Mouse (Mus musculus): ENCODE data around the gene Rreb1. TPM values are rescaled to one million over a fixed set of nuclear protein-coding genes. Genes with fewer than 3 reads are reported as not detected.

The Rreb1 gene
- polyA plus RNA-seq, 2 experiments from 2014 or later, result 3.0 to 4.9 TPM

DNA sequence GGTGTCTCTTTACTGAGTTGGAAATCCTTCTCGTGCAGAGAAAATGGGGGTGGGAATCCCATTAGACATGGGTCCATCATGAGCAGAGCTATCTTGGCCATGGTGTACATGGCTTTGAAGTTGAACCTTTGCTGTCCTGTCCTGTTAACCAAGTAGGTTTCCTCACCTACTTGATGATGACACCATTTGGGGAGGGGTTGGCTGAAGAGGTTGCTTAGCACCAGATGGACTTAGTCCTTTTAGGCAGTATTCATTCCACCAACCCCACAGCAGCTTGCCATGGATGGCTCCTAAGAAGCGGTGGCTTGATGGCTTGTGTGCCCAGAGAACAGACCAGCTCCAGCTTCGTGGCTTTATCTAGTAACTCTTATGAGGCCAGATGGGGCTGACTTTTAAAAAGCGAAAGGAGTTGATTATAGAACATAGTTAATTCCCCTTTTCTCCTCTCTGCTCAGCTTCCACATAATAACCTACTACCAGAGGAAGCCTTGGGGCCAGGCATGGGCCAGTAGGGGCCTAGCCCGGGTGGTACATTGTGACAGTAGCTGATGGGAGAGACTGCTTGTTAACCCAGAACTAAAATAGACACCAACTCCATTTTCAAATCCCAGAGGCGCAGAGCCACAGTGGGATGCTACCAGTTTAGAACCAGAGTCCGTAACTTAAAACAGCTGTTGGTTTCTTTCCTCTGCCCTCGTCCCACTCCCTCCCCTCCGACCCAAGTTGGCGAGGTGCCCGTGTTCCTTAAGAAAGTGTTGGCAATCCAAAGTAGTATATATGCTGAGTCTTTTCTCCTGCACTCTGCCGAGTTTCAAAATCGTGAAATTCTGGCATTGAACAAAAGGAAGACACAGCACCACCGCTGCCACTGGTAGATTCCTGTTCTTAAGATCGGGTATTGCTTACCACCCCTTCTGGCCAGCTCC, 140.4 kb downstream of the Rreb1 start:
- ATAC-seq, result no peak

DNA sequence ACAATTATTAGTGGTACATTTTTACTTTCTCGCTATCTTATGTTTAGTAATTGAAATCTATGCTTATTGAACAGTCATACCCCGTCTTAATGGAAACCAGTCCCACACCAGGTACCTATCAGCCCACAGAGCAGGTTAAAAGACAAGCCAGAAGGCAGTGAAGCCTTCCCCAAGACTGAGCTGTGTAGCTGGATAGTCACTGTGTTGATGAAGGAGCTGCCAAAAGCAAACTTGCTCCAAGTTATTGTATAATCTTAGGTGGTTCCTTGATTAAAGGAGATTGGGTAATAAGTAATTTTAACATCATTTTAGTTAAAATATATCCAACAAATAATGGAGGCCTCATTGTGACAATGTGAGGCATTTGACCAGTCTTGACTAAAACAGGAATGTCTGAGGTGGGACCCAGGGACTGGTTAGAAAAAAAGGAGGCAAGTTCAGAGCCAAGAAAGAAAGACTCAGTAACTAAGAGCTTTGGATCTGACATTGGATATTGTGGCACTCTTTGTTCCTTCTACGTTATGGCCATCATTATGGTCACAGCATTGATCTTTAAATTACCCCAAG, 141.6 kb downstream of the Rreb1 start:
- no peak for ATAC-seq

DNA sequence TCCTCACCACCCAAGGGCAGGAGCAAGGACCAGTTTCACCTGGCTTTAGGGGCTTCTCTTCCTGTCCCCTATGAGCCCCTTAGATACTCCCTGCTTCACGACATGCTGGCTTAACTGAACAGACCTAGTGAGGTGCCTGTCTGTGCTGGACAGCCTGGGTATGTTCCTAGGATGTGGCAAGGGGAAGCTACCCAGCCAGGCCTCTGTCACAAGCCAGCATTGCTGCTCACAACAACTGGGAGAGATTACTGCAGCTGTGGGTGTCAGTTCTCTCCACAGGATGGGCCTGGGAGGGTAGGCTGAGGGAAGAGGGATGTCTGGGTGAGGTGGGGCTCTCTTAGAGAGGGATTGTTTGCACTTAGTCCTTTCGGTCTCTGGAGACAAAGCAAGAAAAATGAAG, 142.5 kb downstream of the Rreb1 start:
- ATAC-seq, result no peak

DNA sequence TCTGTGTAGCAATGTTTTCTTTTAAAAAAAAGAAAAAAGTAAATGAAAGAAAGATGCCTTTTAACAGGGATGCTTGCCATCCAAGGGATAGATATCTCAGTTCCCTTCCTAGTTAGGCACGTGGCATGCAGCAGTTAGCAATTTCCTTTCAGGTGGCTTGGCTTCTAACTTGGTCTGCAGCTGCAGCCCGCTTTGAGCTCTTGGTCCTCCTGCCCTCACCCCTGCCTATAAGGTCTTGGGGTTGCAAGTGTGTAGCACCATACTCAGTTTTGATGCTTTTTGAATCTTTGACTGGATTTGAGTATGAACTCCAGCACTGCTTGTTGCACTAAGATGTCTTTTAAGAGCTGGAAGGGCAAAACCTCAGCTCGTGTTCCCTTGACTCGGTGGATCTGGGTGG, 144.9 kb downstream of the Rreb1 start:
- ATAC-seq, result no peak

DNA sequence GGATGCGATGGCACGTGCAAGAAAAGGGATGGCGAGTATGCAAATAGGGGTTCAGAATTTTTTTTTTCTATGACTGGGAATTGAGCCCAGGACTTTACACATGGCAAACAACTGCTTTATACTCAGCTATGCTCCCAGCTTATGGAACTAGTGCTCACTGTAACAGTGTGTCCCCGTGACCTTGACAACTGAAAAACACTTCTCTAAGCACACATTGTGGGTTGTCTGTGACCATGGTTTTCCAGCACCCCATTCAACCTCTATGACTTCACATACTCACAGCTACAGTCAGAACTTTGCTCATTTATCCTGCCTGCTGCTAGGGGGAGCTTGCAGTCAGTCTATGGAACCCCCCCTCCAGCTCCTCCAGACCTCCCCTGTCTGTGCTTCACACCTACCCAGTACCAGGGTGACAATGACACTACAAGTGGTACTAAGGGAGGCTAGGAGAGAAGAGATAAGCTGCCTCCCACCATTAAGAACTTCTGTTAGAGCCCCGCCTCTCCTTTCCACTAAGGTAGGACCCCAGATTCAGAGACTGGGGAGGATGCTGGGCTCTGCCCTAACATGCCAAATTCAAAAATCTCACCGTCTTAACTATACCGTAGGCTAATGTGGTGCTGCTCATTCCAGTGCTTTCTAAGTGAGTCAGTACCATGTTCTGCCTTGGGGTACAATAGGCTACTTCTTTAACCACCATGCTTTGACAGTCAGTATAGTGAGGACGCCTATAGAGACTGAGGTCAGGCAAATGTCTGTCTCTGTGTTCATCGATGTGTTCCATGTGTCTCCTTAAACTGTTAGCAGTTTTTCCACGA, 145.7 kb downstream of the Rreb1 start:
- ATAC-seq, result no peak

DNA sequence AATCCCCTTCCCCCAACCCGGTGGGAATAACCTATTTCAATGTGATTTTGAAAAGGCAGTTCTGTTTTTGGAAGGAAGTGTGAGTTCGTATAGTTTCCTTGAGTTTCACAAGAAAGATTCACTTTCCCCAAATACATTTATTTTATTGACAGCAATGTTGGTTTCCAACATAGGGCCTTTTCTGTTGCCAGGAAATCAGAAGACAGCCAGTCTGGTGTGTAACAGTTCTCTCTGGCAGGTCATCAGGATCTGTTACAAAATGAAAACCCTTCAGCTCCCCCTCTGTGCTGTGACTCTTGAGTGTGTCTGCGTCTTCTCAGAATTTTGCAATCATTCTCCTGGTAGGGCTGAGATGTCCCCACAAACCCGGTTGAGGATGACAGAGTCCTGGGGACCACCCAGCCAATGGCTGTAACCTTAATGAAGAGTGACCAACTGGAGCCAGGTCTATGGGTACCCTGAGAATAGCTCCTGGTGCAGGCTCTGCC, 146.3 kb downstream of the Rreb1 start:
- ATAC-seq, result no peak

DNA sequence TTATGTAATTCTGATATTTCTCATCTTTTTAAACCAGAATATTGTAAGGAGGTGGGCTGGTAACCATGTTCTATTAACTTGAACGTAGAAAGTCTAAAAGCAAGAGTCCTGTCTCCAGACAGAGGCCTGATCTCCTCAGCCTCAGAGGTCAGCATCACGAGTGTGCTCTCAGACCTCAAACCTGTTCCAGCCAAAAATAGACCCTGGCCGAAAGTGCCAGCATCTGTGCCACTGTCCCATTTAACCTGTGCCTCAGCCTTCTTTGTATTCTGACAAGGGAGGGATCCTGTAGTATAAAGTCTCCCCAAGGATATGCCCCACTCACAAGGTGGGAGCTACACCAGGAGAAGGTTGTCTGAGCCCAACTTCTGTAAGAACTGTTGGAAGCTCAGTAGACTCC, 148.2 kb downstream of the Rreb1 start:
- no peak for ATAC-seq

DNA sequence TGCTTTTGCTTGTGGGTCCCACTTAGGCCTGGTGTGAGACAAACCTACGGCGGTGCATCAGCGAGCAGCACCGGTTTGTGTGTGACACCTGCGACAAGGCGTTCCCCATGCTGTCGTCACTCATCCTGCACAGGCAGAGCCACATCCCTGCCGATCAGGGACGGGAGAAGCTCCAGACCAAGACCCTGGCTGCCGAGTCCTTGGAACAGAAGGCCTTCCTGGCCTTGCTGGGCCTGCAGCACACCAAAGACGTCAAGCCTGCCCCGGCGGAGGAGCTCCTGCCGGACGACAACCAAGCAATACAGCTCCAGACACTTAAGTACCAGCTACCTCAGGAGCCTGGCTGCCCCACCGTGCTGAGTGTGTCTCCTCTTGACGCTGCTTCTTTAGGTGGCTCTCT, 151.3 kb downstream of the Rreb1 start:
- ATAC-seq, result no peak

DNA sequence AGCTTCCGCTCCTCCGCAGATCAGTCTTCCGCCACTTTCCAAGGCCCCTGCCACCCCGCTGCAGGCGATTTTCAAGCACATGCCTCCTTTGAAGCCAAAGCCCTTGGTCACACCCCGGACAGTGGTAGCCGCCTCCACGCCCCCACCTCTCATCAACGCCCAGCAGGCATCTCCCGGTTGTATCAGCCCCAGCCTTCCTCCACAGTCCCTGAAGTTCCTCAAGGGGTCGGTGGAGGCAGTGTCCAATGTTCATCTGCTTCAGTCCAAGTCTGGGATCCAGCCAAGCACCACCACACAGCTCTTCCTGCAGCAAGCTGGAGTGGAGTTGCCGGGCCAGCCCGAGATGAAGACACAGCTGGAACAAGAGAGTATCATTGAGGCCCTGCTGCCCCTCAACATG, 151.9 kb downstream of the Rreb1 start:
- ATAC-seq, result no peak

DNA sequence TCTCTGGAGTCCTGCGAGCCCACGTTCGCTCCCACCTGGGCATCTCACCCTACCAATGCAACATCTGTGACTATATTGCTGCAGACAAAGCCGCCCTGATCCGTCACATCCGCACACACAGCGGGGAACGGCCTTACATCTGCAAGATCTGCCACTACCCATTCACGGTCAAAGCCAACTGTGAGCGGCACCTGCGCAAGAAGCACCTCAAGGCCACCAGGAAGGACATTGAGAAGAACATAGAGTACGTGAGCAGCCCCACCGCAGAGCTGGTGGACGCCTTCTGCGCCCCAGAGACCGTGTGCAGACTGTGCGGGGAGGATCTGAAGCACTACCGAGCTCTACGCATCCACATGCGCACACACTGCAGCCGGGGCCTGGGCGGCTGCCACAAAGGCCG, 152.4 kb downstream of the Rreb1 start:
- ATAC-seq, result no peak

DNA sequence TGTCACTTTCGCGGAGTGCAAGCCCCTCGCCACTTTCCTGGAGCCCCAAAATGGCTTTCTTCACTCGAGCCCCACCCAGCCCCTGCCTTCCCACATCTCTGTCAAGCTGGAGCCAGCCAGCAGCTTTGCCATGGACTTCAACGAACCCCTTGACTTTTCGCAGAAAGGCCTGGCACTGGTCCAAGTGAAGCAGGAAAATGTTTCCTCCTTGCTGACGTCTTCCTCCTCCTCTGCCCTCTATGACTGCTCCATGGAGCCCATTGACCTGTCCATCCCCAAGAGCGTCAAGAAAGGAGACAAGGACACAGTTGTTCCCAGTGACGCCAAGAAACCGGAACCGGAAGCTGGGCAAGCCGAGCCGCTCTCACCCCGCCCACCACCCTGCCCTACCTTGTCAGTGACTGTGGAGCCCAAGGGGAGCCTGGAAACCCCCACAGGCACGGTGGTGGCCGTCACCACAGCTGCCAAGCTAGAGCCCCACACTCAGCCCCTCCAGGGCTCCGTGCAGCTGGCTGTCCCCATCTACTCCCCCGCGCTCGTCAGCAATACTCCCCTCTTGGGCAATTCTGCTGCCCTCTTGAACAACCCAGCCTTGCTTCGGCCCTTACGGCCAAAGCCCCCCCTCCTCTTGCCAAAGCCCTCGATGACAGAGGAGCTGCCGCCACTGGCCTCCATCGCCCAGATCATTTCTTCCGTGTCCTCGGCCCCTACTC, 153.2 kb downstream of the Rreb1 start:
- ATAC-seq, result no peak

DNA sequence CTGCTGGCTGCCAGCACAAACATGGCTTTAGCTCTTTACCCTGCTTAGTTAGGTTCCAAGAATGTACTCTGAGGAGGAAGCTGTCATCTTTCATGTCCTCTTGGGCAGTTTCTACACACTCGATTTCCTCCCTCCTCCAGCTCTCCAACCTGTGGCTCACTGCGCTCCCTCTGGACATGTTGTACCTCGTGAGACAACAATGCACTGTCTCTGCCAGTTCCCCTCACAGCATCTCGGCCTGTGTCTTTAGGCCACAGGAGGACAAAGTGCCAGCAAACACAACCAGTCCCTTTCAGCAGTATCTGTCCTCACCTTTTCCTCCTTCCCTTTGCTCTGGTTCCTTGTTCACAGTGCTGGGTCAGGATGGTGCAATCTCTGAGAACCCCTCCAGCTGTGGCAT, 155.9 kb downstream of the Rreb1 start:
- ATAC-seq, result no peak

DNA sequence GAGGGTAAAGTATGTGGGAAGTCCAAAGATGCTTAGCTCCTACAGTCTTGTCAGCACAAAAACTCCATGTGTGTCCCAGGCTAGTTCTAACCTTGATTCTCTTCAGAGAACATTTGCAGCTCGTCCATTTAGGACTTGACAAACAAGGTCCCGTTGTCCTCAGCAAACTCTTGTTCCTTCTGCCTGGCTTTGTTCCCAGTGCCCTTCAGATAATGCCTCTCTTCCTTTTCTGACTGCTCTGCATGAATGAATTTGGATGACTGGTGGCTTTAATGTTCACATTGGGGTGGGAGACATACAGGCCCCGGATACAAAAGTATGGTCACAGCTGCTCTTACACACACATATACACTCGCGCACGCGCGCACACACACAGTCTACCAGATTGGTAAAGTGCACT, 156.7 kb downstream of the Rreb1 start:
- ATAC-seq, result no peak

DNA sequence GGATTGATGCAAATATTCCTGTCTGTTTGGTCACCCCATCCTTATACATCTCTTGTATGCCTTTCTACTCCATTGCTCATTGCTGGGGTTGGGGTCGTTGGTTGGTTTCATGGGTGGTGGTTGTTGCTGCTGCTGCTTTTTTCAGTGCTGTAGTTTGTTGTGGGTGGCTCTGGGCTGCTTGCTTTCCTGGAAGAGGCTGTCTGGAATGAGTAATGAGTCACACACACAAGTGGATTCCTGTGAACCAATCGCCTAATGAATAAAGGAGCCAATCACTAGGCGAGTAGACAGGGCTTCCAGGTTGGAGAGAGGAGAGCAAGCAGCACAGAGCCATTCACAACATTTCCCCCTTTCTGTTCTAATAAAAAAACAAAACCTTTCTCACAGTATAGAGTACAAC, 158.2 kb downstream of the Rreb1 start:
- ATAC-seq, result no peak

DNA sequence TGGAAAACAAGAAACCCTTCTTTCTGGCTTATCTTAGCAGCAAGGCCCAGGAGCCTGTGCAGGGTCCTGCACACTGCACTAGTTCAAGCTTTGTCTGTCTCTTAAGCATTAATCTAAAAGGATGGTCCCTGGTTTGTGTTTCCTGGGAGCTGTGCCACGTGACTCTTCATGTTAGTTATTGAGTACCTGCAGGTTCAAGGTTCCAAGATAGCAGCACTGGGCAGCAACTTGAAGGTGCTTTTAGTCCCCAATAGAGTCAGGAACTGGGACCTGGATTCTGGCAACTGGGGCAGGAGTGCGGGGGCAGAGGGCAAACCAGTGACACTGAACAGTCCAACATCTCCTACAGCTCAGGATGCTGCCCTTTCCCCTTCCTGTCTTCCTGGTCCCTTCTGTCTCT, 162.0 kb downstream of the Rreb1 start:
- no peak for ATAC-seq

DNA sequence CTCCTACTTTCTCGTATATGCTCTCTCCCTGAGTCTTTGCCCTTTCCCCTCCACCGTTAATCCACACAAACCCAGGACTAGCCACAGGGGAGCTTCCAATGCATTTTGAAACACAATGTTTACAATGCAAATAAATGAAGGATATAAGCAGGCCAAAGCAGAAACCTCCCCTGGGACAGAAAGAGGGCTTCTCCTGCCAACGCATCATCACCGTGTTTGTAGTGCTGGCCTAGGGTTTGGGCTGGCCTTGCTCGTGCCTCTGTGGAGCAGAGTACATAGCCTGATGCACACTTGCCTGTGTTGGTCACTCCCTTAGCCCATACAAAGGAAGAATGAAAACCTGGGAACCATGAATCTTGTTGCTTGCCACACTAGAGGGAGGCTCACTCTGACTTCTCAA, 162.4 kb downstream of the Rreb1 start:
- ATAC-seq, result no peak

DNA sequence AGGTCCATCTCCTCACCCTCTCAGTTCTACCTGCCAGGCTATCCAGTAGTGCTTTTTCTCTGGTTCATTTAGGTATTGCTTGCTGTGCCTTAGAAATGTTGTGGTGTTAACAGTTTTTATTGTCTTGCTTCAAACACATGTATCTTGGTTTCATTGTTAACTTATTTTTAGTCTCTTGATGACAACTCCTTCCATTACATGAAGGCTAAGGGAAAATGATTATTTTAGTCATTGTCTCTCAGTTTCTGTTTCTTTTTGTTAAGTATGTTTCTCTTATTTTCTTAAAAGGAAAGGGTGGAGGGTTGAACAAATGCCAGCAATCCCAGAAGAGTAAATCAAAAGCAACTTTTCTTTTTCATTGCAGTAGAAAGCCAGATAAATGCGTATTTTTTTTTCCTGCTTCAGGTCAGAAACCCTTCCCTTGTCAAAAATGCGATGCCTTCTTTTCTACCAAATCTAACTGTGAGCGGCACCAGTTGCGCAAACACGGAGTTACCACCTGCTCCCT, 163.0 kb downstream of the Rreb1 start:
- ATAC-seq, result no peak

DNA sequence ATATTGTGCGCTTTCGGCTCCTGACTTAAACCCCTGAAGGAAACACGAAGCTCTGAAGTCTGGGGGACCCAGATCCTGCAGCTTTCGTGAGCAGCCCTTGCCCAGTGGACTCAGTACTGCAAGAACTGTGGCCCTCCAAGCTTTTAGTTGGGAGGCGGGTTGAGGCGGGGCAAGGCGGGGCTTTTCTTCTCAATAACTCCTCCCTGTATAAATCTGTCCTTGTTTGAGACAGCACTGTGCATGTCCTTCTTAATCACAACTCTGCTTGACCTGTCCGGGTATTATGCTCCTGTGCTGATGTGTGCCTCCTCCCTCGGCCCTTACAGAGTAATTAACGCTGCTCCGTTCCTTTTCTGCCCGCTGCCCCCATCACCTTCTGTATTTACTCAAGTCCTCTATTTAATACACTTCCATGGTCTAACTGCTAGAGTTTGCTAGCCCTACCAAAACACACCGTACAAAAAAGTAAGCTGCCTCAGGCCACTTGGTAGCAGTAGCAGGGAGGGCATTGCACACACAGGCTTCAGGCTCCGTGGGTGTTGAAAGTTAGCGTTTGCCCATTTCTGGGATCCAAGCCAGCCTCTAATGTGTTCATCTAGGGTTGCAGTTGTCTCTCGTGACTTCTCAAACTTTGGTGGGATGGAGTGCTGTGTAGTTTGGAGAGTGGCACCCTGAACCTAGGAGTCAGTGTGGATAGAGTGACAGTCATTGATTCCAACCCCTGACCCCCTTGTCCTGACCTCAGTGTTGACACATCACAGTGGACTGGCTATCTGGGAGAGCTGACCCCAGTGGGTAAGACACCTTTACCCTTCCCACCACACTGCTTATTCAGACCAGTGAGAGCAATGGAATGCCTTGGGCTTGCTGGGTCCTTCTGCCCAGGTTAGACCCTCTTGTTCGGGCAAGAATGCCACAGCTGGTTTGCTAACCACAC, 164.0 kb downstream of the Rreb1 start:
- no peak for ATAC-seq

DNA sequence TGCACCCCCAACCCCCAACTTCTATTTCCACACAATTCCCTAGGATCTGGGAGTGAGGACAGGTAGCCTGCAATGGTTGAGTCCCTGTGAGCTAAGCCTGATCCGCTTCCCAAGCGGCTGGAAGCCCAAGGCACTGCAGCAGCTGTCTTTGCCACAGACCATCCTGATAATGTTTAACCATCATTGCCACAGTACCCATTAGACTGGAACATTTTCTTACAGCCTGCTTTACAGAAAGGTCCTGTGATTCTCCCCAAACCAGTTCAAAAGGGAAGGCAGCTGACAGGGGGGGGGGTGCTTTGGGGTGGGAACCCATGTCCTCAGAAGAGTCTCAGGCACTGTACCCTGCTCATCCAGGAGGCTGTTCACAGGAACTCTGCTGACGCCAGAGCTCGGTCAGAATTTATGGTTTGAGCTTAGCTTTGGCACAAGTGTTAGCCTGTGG, 164.7 kb downstream of the Rreb1 start:
- no peak for ATAC-seq

DNA sequence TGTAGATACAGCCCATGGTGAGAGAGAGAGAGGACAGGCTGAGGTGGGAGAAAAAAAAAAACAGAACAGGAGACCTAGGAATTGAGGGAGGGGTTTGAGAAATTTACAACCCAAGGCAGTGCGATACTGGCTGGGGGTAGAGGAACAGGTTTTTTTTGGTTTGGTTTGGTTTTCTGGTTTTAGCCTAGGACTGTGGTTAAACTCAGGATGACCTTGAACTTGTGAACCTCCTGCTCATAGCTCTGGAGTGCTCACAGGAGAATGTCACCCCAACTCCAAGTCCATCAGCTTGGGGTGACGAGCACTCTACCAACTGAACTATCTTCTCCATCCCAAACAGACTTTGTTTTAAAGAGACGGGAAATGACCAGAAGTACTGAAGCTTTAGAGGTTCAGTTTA, 165.3 kb downstream of the Rreb1 start:
- ATAC-seq, result no peak

DNA sequence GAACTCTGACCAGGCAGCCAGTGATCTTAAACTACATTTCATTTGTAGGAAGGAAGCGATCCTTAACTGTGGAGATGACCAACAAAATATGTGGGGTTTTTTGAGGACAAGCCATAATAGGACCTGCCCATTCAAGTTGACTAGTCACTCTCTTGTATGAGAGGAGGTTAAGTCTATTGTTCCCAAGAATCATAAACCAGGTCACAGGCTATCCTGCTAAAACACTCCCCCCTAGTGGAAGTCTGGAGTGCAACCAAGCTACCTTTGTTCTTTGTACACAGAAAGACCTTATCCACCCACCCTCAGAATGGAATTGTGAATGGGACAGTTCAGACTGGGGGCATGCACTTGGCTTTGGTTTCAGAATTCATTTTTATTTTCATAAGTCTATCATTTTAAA, 166.1 kb downstream of the Rreb1 start:
- ATAC-seq, result no peak
